Mouse (Mus musculus) neural tube, embryonic 11.5 days (tissue): ENCODE measurements at regions not wholly inside any gene's neighbourhood (a gene's known extent, or its start where the extent isn't known, plus 50 kb on each side); places are given as distances from the start of the nearest gene placed in this dataset.

Source experiments
- ATAC-seq: fragments of 200-750 bp; cut with Nextera tagmentation; 2 replicates; pipeline ENCODE4 v1.8.0; 2017; ENCODE audit warnings: moderate number of reproducible peaks, mild to moderate bottlenecking, moderate TSS enrichment, moderate library complexity; ENCODE audit not compliant: insufficient read depth, low FRiP score, low TSS enrichment
- DNase-seq: peaks from one replicate; pipeline ENCODE4 v3.0.0-alpha.2; 2015; ENCODE audit warnings: low spot score
- H3K27ac ChIP-seq: fragments of 300-500 bp; sonication (generic); 2 replicates; pipeline ENCODE4 v1.5.1; 2014; ENCODE audit warnings: low read depth, mild to moderate bottlenecking, low read length
- H3K27me3 ChIP-seq: fragments of 300-500 bp; sonication (generic); 2 replicates; pipeline ENCODE4 v1.6.1; 2014; ENCODE audit warnings: mild to moderate bottlenecking, low read length, mixed read lengths; ENCODE audit not compliant: control insufficient read depth, insufficient read depth
- H3K36me3 ChIP-seq: fragments of 300-500 bp; sonication (generic); 2 replicates; pipeline ENCODE4 v1.6.1; 2014; ENCODE audit warnings: mild to moderate bottlenecking, low read length, moderate library complexity, mixed read lengths; ENCODE audit not compliant: control insufficient read depth, insufficient read depth
- H3K4me1 ChIP-seq: fragments of 300-500 bp; sonication (generic); 2 replicates; pipeline ENCODE4 v1.6.1; 2014; ENCODE audit warnings: low read length, mixed read lengths; ENCODE audit not compliant: control insufficient read depth, insufficient read depth
- H3K4me2 ChIP-seq: fragments of 300-500 bp; sonication (generic); 2 replicates; pipeline ENCODE4 v1.6.1; 2014; ENCODE audit warnings: low read depth, mild to moderate bottlenecking, moderate library complexity
- H3K4me3 ChIP-seq: fragments of 300-500 bp; sonication (generic); 2 replicates; pipeline ENCODE4 v1.5.1; 2014; ENCODE audit warnings: low read depth, low read length
- H3K9ac ChIP-seq: fragments of 300-500 bp; sonication (generic); 2 replicates; pipeline ENCODE4 v1.6.1; 2014; ENCODE audit warnings: mild to moderate bottlenecking, low read length
- H3K9me3 ChIP-seq: fragments of 300-500 bp; sonication (generic); 2 replicates; pipeline ENCODE4 v1.6.1; 2016; ENCODE audit warnings: low read length; ENCODE audit not compliant: control insufficient read depth
- WGBS: fragments of 180-500 bp; shearing (Covaris S2); extraction: QIAGEN DNeasy Blood & Tissue Kit; methylation state at CpG from one replicate; pipeline ENCODE4 v1.1.7; 2014; 5-methylcytosine and 5-hydroxymethylcytosine counted together

- no peak overlapping the region for H3K27ac ChIP-seq
- H3K9ac ChIP-seq = no peak overlapping the region
- WGBS = 30% methylated on average over 9 of the region's 9 CpGs
- H3K9me3 ChIP-seq = no peaks in the 10 kb centered on the region
- H3K27me3 ChIP-seq = no peaks in the 10 kb centered on the region
- H3K4me3 ChIP-seq = no peak overlapping the region
- H3K36me3 ChIP-seq = no peaks in the 10 kb centered on the region
- H3K4me1 ChIP-seq = no peaks in the 10 kb centered on the region
- DNase-seq (peak; percentile 47), ATAC-seq (no peak)
- no peak overlapping the region for H3K4me2 ChIP-seq
Observed at GRCm38 (mm10) chr4:100722532-100722931, 53.9 kb upstream of the Cachd1 start.

GRCm38 (mm10) chr4:100723053-100723452, 53.4 kb upstream of the Cachd1 start:
- H3K9ac ChIP-seq = no peak overlapping the region
- H3K4me3 ChIP-seq = no peak overlapping the region
- H3K4me1 ChIP-seq = no peaks in the 10 kb centered on the region
- H3K36me3 ChIP-seq = no peaks in the 10 kb centered on the region
- no peak for ATAC-seq
- no peak overlapping the region for H3K27ac ChIP-seq
- WGBS = 77% methylated on average over 5 of the region's 5 CpGs
- no peak for DNase-seq
- H3K9me3 ChIP-seq = no peaks in the 10 kb centered on the region
- no peaks in the 10 kb centered on the region for H3K27me3 ChIP-seq
- H3K4me2 ChIP-seq = no peak overlapping the region

DNA sequence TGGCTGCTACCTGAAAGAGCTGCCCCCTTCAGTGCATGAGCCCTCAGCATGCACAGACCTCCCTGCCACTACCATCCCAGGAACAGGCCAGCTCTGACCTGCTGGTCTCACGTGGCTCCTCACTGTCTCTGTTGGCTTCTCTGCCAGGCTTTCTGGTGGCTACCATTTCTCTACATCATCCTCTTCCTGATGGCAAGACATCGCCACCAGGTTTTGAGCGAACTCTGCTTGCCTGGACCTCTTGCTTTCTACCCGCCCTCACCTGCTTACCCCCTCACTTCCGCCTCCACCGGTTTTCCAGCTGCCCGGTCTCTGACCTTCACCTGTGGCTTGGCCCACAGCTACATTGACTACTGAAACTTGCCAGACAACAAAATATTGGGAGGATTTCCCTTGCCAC, 50.7 kb upstream of the Cachd1 start:
- no peak overlapping the region for H3K4me3 ChIP-seq
- H3K27me3 ChIP-seq = no peaks in the 10 kb centered on the region
- ATAC-seq (no peak), DNase-seq (no peak)
- no peaks in the 10 kb centered on the region for H3K9me3 ChIP-seq
- no peaks in the 10 kb centered on the region for H3K36me3 ChIP-seq
- no peak overlapping the region for H3K9ac ChIP-seq
- no peak overlapping the region for H3K4me2 ChIP-seq
- no peaks in the 10 kb centered on the region for H3K4me1 ChIP-seq
- WGBS = 88% methylated on average over 7 of the region's 7 CpGs
- no peak overlapping the region for H3K27ac ChIP-seq

DNA sequence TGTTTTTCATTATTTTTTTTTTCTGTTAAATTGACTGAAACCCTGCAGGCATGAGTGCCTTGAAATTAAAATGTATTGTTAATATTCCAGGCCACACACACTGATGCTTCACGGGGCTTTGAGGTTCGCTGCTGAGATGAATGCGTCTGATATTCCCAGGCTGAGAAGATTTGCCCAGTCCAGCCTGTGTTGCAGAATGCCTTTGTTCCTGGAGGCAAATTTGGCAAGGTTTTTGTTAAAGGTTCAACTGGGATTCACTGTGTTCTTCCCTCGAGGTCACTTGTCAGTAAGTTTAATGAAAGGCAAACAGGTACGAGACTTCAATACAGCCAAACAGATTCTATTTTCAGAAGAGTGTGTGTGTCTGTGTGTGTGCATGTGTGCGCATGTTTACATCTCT, 50.0 kb upstream of the Cachd1 start:
- no peaks in the 10 kb centered on the region for H3K4me1 ChIP-seq
- ATAC-seq = no peak
- H3K4me3 ChIP-seq = no peak overlapping the region
- H3K36me3 ChIP-seq = no peaks in the 10 kb centered on the region
- 67% methylated on average over 6 of the region's 6 CpGs for WGBS
- H3K9ac ChIP-seq = no peak overlapping the region
- H3K27ac ChIP-seq = no peak overlapping the region
- no peaks in the 10 kb centered on the region for H3K9me3 ChIP-seq
- H3K27me3 ChIP-seq = no peaks in the 10 kb centered on the region
- no peak overlapping the region for H3K4me2 ChIP-seq
- DNase-seq = no peak
